Mouse (Mus musculus) lung, adult 2 months (tissue): Measurements from ENCODE around the gene Zp2.

Experiments used
- CTCF ChIP-seq: fragments of 200-500 bp; IDR thresholded peaks from 2 replicates; pipeline ENCODE4 v1.5.1; 2011; ENCODE audit warnings: mild to moderate bottlenecking, low read length, control low read depth; ENCODE audit not compliant: insufficient read depth
- POLR2A ChIP-seq: fragments of 200-500 bp; IDR thresholded peaks from 2 replicates; pipeline ENCODE4 v1.6.1; 2011; ENCODE audit warnings: low read depth, mild to moderate bottlenecking, control low read depth, low read length, borderline replicate concordance; ENCODE audit errors: extremely low read depth

DNA sequence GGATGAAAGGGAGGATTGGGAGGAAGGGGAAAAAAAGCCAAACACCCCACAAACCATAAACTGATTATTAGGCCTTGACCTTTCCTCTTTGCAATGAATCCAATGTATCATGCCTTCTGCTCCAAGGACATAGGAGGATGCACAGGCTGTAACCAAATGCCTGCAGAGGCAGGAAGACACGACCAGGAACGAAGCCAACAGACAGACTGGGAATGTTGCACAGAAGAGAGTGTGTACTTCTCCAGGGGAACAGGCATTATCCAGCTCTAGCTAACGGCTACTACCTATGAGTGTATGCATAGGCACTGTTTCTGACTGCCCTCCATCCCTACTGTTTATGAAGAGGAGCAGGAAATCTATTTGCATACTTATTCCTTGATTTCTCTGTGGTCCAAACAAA lies 47.1 kb upstream of the Zp2 start:
- TF ChIP-seq CTCF (no peak), POLR2A (no peak)
